Mouse (Mus musculus): Measurements from ENCODE around the gene Dnajb14. TPM values are rescaled to one million over a fixed set of nuclear protein-coding genes. Genes with fewer than 3 reads are reported as not detected.
"Not testable (repeated sequence)": the region's sequence is repeated elsewhere in the genome, so short reads cannot be mapped to it uniquely, and the experiment has no call there.

Dnajb14 gene
- polyA plus RNA-seq, 1 experiment = 1.8 TPM

DNA sequence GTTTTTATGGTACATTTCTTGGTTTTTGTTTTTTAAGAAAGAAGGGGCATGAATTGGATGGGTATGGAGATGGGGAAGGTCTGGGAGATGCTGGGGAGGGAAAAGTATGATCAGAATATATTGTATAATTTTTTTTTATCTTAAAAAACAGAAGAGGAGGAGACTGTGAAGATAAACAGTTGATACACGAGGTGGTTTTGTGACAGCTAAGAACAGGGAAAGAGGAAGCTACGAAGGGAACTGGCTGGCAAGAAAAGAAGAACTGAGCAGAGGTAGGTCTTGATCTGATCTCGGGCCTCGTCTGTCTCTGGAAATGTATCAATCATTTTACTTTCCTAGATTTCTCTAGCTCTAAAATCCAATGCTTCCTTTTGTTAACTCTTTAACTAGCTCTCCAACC lies 80.0 kb downstream of the Dnajb14 start:
- H3K79me3 ChIP-seq (ENCODE audit: low read depth) = no peaks in the 10 kb centered on the region
- H3ac ChIP-seq (ENCODE audit: control insufficient read depth, insufficient read length, low read depth) = no peak overlapping the region
- no peaks in the 10 kb centered on the region for H3K79me2 ChIP-seq (ENCODE audit: control insufficient read depth, insufficient read depth)

GRCm38 (mm10) chr3:137950191-137950885 lies 82.9 kb downstream of the Dnajb14 start:
- Histone ChIP-seq H3K27me3 (ENCODE audit: control insufficient read depth, insufficient read depth, insufficient read length) (no peaks in the 10 kb centered on the region), H3K79me2 (ENCODE audit: control insufficient read depth, insufficient read depth) (no peaks in the 10 kb centered on the region), H3K4me3 (ENCODE audit: insufficient read depth, poor library complexity, severe bottlenecking) (no peak overlapping the region), H3K36me3 (ENCODE audit: control insufficient read depth, insufficient read depth) (no peaks in the 10 kb centered on the region), H3ac (ENCODE audit: control insufficient read depth, insufficient read length, low read depth) (no peak overlapping the region), H3K79me3 (ENCODE audit: low read depth) (no peaks in the 10 kb centered on the region)
- TF ChIP-seq MYOD1 (IDR thresholded peaks at IDR 0.05; ENCODE audit: control insufficient read depth, insufficient read length, low read depth) = no peak
- TF ChIP-seq CEBPB (IDR thresholded peaks at IDR 0.05; ENCODE audit: low read depth) = no peak
- no peak for TF ChIP-seq MYOG (IDR thresholded peaks at IDR 0.05; ENCODE audit: control insufficient read depth, extremely low read depth, insufficient read length)
- TF ChIP-seq CTCF (IDR thresholded peaks at IDR 0.05; ENCODE audit: control insufficient read depth, insufficient read depth, insufficient read length) = no peak
- TF ChIP-seq MAX (IDR thresholded peaks at IDR 0.05) = no peak
- no peak for TF ChIP-seq USF1 (IDR thresholded peaks at IDR 0.05; ENCODE audit: low read depth)
- no peak for TF ChIP-seq FOSL1 (IDR thresholded peaks at IDR 0.05; ENCODE audit: insufficient read depth, low read length, poor library complexity, severe bottlenecking)

More for the DNA sequence above, 80.0 kb downstream of the Dnajb14 start:
- TF ChIP-seq MYOG (IDR thresholded peaks at IDR 0.05; ENCODE audit: control insufficient read depth, extremely low read depth, insufficient read length) = no peak
- TF ChIP-seq CEBPB (IDR thresholded peaks at IDR 0.05; ENCODE audit: low read depth) = no peak
- no peak for TF ChIP-seq FOSL1 (IDR thresholded peaks at IDR 0.05; ENCODE audit: insufficient read depth, low read length, poor library complexity, severe bottlenecking)
- no peak for TF ChIP-seq USF1 (IDR thresholded peaks at IDR 0.05; ENCODE audit: low read depth)
- TF ChIP-seq MYOD1 (IDR thresholded peaks at IDR 0.05; ENCODE audit: control insufficient read depth, insufficient read length, low read depth) = no peak
- H3K4me3 ChIP-seq (ENCODE audit: insufficient read depth, poor library complexity, severe bottlenecking) = no peak overlapping the region
- no peaks in the 10 kb centered on the region for H3K36me3 ChIP-seq (ENCODE audit: control insufficient read depth, insufficient read depth)
- no peaks in the 10 kb centered on the region for H3K27me3 ChIP-seq (ENCODE audit: control insufficient read depth, insufficient read depth, insufficient read length)

DNA sequence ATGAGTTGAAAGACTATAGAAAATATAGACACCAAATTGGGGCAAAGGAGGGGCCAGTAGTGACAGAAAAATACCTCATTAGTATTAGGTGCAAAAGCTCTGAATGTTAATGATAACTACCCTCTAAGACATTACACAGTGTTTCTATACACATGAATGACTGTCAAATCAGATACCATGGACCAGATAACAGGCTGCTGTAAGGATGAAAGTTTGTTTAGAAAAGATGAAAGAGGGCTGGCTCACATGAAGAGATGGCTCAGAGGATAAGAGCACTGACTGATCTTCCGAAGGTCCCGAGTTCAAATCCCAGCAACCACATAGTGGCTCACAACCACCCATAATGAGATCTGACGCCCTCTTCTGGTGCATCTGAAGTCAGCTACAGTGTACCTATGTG lies 83.8 kb downstream of the Dnajb14 start:
- H3K4me3 ChIP-seq (ENCODE audit: insufficient read depth, poor library complexity, severe bottlenecking); H3K27me3 ChIP-seq (ENCODE audit: control insufficient read depth, insufficient read depth, insufficient read length); H3K36me3 ChIP-seq (ENCODE audit: control insufficient read depth, insufficient read depth); H3K79me2 ChIP-seq (ENCODE audit: control insufficient read depth, insufficient read depth); H3K79me3 ChIP-seq (ENCODE audit: low read depth); H3ac ChIP-seq (ENCODE audit: control insufficient read depth, insufficient read length, low read depth): not testable (repeated sequence)

GRCm38 (mm10) chr3:137951819-137952218 lies 84.3 kb downstream of the Dnajb14 start:
- Histone ChIP-seq H3K4me3 (ENCODE audit: insufficient read depth, poor library complexity, severe bottlenecking) (no peak overlapping the region), H3ac (ENCODE audit: control insufficient read depth, insufficient read length, low read depth) (no peak overlapping the region), H3K27me3 (ENCODE audit: control insufficient read depth, insufficient read depth, insufficient read length) (no peaks in the 10 kb centered on the region), H3K79me2 (ENCODE audit: control insufficient read depth, insufficient read depth) (no peaks in the 10 kb centered on the region), H3K36me3 (ENCODE audit: control insufficient read depth, insufficient read depth) (no peaks in the 10 kb centered on the region), H3K79me3 (ENCODE audit: low read depth) (no peaks in the 10 kb centered on the region)
- TF ChIP-seq FOSL1 (IDR thresholded peaks at IDR 0.05; ENCODE audit: insufficient read depth, low read length, poor library complexity, severe bottlenecking) = no peak
- TF ChIP-seq MYOG (IDR thresholded peaks at IDR 0.05; ENCODE audit: control insufficient read depth, extremely low read depth, insufficient read length) = no peak
- TF ChIP-seq CTCF (IDR thresholded peaks at IDR 0.05; ENCODE audit: control insufficient read depth, insufficient read depth, insufficient read length) = no peak
- no peak for TF ChIP-seq USF1 (IDR thresholded peaks at IDR 0.05; ENCODE audit: low read depth)
- no peak for TF ChIP-seq MYOD1 (IDR thresholded peaks at IDR 0.05; ENCODE audit: control insufficient read depth, insufficient read length, low read depth)
- no peak for TF ChIP-seq CEBPB (IDR thresholded peaks at IDR 0.05; ENCODE audit: low read depth)
- TF ChIP-seq MAX (IDR thresholded peaks at IDR 0.05) = no peak

GRCm38 (mm10) chr3:137952225-137952913 lies 84.9 kb downstream of the Dnajb14 start:
- Histone ChIP-seq H3K79me2 (ENCODE audit: control insufficient read depth, insufficient read depth) (no peaks in the 10 kb centered on the region), H3K4me3 (ENCODE audit: insufficient read depth, poor library complexity, severe bottlenecking) (no peak overlapping the region), H3K36me3 (ENCODE audit: control insufficient read depth, insufficient read depth) (no peaks in the 10 kb centered on the region), H3K79me3 (ENCODE audit: low read depth) (no peaks in the 10 kb centered on the region), H3K27me3 (ENCODE audit: control insufficient read depth, insufficient read depth, insufficient read length) (no peaks in the 10 kb centered on the region), H3ac (ENCODE audit: control insufficient read depth, insufficient read length, low read depth) (no peak overlapping the region)
- TF ChIP-seq MYOD1 (IDR thresholded peaks at IDR 0.05; ENCODE audit: control insufficient read depth, insufficient read length, low read depth) (peak; percentile 92), MYOG (IDR thresholded peaks at IDR 0.05; ENCODE audit: control insufficient read depth, extremely low read depth, insufficient read length) (no peak), MAX (IDR thresholded peaks at IDR 0.05) (peak; percentile 83)

Data from C2C12 (cell line).